Mouse (Mus musculus) olfactory bulb, adult 2 months (tissue): ENCODE results near the gene Tspan18.

Source experiments
- CTCF ChIP-seq: fragments of 200-500 bp; IDR thresholded peaks from 2 replicates; pipeline ENCODE4 v1.5.1; 2012; ENCODE audit warnings: low read depth, mild to moderate bottlenecking, low read length, moderate library complexity; ENCODE audit not compliant: insufficient read depth
- POLR2A ChIP-seq: fragments of 200-500 bp; IDR thresholded peaks from 2 replicates; pipeline ENCODE4 v1.6.1; 2012; ENCODE audit warnings: mild to moderate bottlenecking, low read depth, low read length, moderate library complexity; ENCODE audit not compliant: insufficient read depth

DNA sequence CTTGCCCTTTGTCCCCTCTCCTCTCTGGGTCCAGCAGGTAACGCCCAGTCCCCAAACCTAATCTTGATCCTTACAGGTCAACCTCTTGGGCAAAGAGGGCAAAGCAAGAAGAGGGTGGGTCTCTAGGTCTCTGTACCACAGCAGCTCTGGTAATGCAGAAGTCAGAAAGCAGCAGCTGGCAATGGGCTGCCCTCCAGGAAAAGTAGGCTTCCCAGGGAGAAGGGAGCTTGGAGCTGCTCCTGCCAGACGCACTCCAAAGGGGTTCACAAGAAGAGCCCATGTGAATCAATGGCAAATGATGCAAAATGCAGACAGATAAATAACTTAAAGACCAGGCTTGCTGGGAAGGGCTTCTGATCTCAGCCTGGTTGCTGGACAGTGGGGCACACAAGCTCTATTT lies 30.6 kb upstream of the Tspan18 start:
- TF ChIP-seq CTCF: no peak
- TF ChIP-seq POLR2A: no peak
